In genomic region chr9:105658216-105658615, GRCm38 (mm10) we compare ENCODE assay signal across 10 mouse cellular contexts.
"Had no signal": no experiment of that assay in that cellular context is flagged by ENCODE, and none has a peak within 500 bp of the region (broad histone marks: within the 10 kb centered on the region; RNA-seq: fewer than 3 reads in every experiment).

No protein-coding gene starts in this region.

- DNase-seq: kidney, adult 2 months; kidney, postnatal 25 days; layer of hippocampus, adult 9-11 months; liver; liver, embryonic 13.5 days; lung, embryonic 14.5 days; midbrain, embryonic 14.5 days; thymus, postnatal 4 days had no signal

- H3K27me3 ChIP-seq: limb, embryonic 13.5 days; liver, embryonic 13.5 days; stomach, embryonic 15.5 days had no signal
